ENCODE assay signal across 9 mouse cellular contexts in genomic region chr12:27337482-27337881, GRCm38 (mm10). TPM values are rescaled to one million over a fixed set of nuclear protein-coding genes. Genes with fewer than 3 reads are reported as not detected.
A peak's percentile ranks its signal among the peaks of the same experiment; 100 is the strongest.
DNase-seq lines count a peak whose midpoint lies in the region; ATAC-seq and TF ChIP-seq lines count a peak whose summit lies in the region.
"Had no signal": no experiment of that assay in that cellular context is flagged by ENCODE, and none has a peak within 500 bp of the region (broad histone marks: within the 10 kb centered on the region; RNA-seq: fewer than 3 reads in every experiment).

No protein-coding gene starts in this region.

- DNase-seq in layer of hippocampus, adult 2 months (ENCODE audit: low spot score in 2 of 2) = no peak
- no peak for DNase-seq in layer of hippocampus, postnatal 25 days (ENCODE audit: extremely low spot score in 1 of 2, low spot score in 1 of 2)
- no peak for DNase-seq in midbrain, postnatal 0 days (ENCODE audit: low spot score)
- no peak for DNase-seq in urinary bladder, postnatal 25 days (ENCODE audit: low spot score)
- no peak for DNase-seq in gastrocnemius, postnatal 36 days
- DNase-seq in layer of hippocampus, adult 9-10 months (ENCODE audit: low spot score) = no peak

- peak overlapping the region; percentile 88 for H3K4me3 ChIP-seq in layer of hippocampus, adult 2 months
- H3K4me3 ChIP-seq in forebrain, embryonic 12.5 days (replicated peaks) = peak overlapping the region; percentile 100
- peak overlapping the region; percentile 78 for H3K4me3 ChIP-seq in hindbrain, embryonic 15.5 days
- H3K4me3 ChIP-seq in midbrain, postnatal 0 days (ENCODE audit: low read depth, low read length) = peak overlapping the region; percentile 95

- intact Hi-C loops in gastrocnemius, postnatal 36 days (cut with DNase I) = loop anchor here (5.0 kb wide), 1 partner anchor 1095 kb away; no protein-coding TSS in a partner anchor

- no peaks in the 10 kb centered on the region for H3K9me3 ChIP-seq in forebrain, embryonic 12.5 days
- H3K9me3 ChIP-seq in hindbrain, embryonic 15.5 days = no peaks in the 10 kb centered on the region
- H3K9me3 ChIP-seq in midbrain, postnatal 0 days (ENCODE audit: low read length) = no peaks in the 10 kb centered on the region

- no peaks in the 10 kb centered on the region for H3K27me3 ChIP-seq in forebrain, embryonic 12.5 days
- H3K27me3 ChIP-seq in hindbrain, embryonic 15.5 days = no peaks in the 10 kb centered on the region
- H3K27me3 ChIP-seq in midbrain, postnatal 0 days (ENCODE audit: insufficient read depth, low read length) = no peaks in the 10 kb centered on the region

- H3K4me1 ChIP-seq in forebrain, embryonic 12.5 days = peaks cover 16% of the 10 kb centered on the region
- peaks cover 32% of the 10 kb centered on the region for H3K4me1 ChIP-seq in hindbrain, embryonic 15.5 days (replicated peaks)
- no peaks in the 10 kb centered on the region for H3K4me1 ChIP-seq in midbrain, postnatal 0 days (ENCODE audit: insufficient read depth, low read length)

- ATAC-seq in forebrain, embryonic 12.5 days (ENCODE audit: low FRiP score) = no peak
- no peak for ATAC-seq in hindbrain, embryonic 15.5 days (ENCODE audit: low FRiP score, low read depth)
- no peak for ATAC-seq in midbrain, postnatal 0 days (ENCODE audit: low FRiP score)
- ATAC-seq: activated CD4-positive, CD25-positive, alpha-beta regulatory T cell, adult 4 months had no signal

- H3K36me3 ChIP-seq in forebrain, embryonic 12.5 days (replicated peaks) = peaks cover 34% of the 10 kb centered on the region
- H3K36me3 ChIP-seq in hindbrain, embryonic 15.5 days = no peaks in the 10 kb centered on the region
- no peaks in the 10 kb centered on the region; the same call in 1 of the 2 replicates for H3K36me3 ChIP-seq in midbrain, postnatal 0 days (ENCODE audit: insufficient read depth, low read length)

- 7% methylated on average over 1 of the region's 1 CpGs for WGBS in forebrain, embryonic 12.5 days
- WGBS in hindbrain, embryonic 15.5 days = 17% methylated on average over 1 of the region's 1 CpGs
- WGBS in midbrain, postnatal 0 days = 20% methylated on average over 1 of the region's 1 CpGs

- peak overlapping the region; percentile 66 for H3K4me2 ChIP-seq in forebrain, embryonic 12.5 days
- H3K4me2 ChIP-seq in hindbrain, embryonic 15.5 days = peak overlapping the region; percentile 68
- peak overlapping the region; percentile 63 for H3K4me2 ChIP-seq in midbrain, postnatal 0 days (ENCODE audit: low read depth, low read length, poor library complexity, severe bottlenecking)

- peak overlapping the region; percentile 99 for H3K9ac ChIP-seq in forebrain, embryonic 12.5 days
- H3K9ac ChIP-seq in hindbrain, embryonic 15.5 days = peak overlapping the region; percentile 78
- peak overlapping the region; percentile 98 for H3K9ac ChIP-seq in midbrain, postnatal 0 days (replicated peaks; ENCODE audit: low read length, poor library complexity, severe bottlenecking)

- peak overlapping the region; percentile 88; the same call in 1 of the 2 replicates for H3K27ac ChIP-seq in layer of hippocampus, adult 2 months
- H3K27ac ChIP-seq in forebrain, embryonic 12.5 days = peak overlapping the region; percentile 97
- peak overlapping the region; percentile 96 for H3K27ac ChIP-seq in hindbrain, embryonic 15.5 days (replicated peaks)
- H3K27ac ChIP-seq in midbrain, postnatal 0 days (ENCODE audit: low read depth, low read length) = peak overlapping the region; percentile 91

- no peak for TF ChIP-seq CTCF in layer of hippocampus, adult 2 months (conservative IDR thresholded peaks at IDR 0.05)
- no peak for TF ChIP-seq CTCF in midbrain, postnatal 0 days (IDR thresholded peaks at IDR 0.05)

RNA-seq across cellular contexts. Expression of gene Sox11, which starts 4.9 kb away (rescaled TPM):
- total RNA-seq in layer of hippocampus, adult 2 months (2021) = 10 to 100 TPM; 17.6 to 17.9 TPM
- total RNA-seq in layer of hippocampus, postnatal 25 days (2021) = 10 to 100 TPM; 22.9 to 23.5 TPM
- 701 and 760 TPM in 2 replicates for polyA plus RNA-seq in forebrain, embryonic 12.5 days (2016; fragmentation: Nextera tagmentation; extraction: Ambion mirVana)
- 278 and 318 TPM in 2 replicates for polyA plus RNA-seq in hindbrain, embryonic 15.5 days (2015; fragmentation: Nextera tagmentation; extraction: Ambion mirVana)
- 148 and 180 TPM in 2 replicates for total RNA-seq in midbrain, postnatal 0 days (2014; rRNA removed)
- polyA plus RNA-seq in midbrain, postnatal 0 days (2015; fragmentation: Nextera tagmentation; extraction: Ambion mirVana) = 137 and 154 TPM in 2 replicates
- total RNA-seq in gastrocnemius, postnatal 36 days (2021) = under 1 TPM; 0.10 to 0.13 TPM

Comparison
In these comparisons a context has a peak if more than half of its experiments do, and no peak if none do; other contexts are left out.
1. RNA of gene Sox11, which starts 4.9 kb away (total RNA-seq): 148 to 180 TPM in midbrain, postnatal 0 days, 22.9 to 23.5 TPM in layer of hippocampus, postnatal 25 days and 17.6 to 17.9 TPM in layer of hippocampus, adult 2 months; 0.10 to 0.13 TPM in gastrocnemius, postnatal 36 days; every median in the first group is over 10 times any median in the second.
2. Peak in every context shown above with its lines, with median percentiles within 50 percentile points of each other: H3K27ac ChIP-seq, H3K4me3 ChIP-seq, H3K4me2 ChIP-seq and H3K9ac ChIP-seq.